Mouse (Mus musculus) stomach, postnatal 0 days (tissue): ENCODE measurements at regions not wholly inside any gene's neighbourhood (a gene's known extent, or its start where the extent isn't known, plus 50 kb on each side); places are given as distances from the start of the nearest gene placed in this dataset.

Experiments used
- CTCF ChIP-seq: IDR thresholded peaks from 2 replicates; pipeline ENCODE4 v1.5.1; 2016; ENCODE audit warnings: antibody characterized with exemption, low read depth, mild to moderate bottlenecking, moderate library complexity
- EP300 ChIP-seq: optimal IDR thresholded peaks from 2 replicates; pipeline ENCODE3; 2016; ENCODE audit warnings: antibody characterized with exemption

DNA sequence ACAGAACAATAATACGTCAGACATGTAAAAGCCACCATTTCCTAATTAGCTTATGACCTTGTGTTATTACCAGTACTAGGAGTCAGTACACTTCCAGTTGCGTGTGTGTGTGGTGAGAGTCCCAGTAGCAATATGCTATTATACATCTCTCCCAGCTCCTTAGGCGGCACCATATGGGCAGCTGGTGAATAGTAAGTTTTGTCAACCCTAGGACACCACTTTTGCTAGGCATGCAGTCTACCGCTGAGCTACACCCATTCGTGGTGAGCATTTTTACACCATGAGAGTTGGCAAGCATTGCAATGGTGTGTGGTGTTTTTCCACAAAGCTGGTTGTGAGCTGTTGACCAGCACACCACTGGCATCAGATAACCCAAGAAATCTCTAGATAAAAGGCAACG, 53.8 kb upstream of the 1110032F04Rik start:
- no peak for TF ChIP-seq CTCF
- no peak for TF ChIP-seq EP300
